Mouse (Mus musculus) frontal cortex, postnatal 25 days (tissue): ENCODE results near the gene Abl1.
"Not testable (repeated sequence)": the region's sequence is repeated elsewhere in the genome, so short reads cannot be mapped to it uniquely, and the experiment has no call there.

Source experiments
- DNase-seq, 2 experiments: peaks; one replicate each; pipeline ENCODE4 v3.0.0; 2022; ENCODE audit warnings: low spot score in 2 of 2

Gene Abl1

GRCm38 (mm10) chr2:31688074-31688925 is at the start of gene Abl1:
Gene Abl1 (plus strand): TSS chr2:31688376.
- DNase-seq: peak; percentile 86 to 91

DNA sequence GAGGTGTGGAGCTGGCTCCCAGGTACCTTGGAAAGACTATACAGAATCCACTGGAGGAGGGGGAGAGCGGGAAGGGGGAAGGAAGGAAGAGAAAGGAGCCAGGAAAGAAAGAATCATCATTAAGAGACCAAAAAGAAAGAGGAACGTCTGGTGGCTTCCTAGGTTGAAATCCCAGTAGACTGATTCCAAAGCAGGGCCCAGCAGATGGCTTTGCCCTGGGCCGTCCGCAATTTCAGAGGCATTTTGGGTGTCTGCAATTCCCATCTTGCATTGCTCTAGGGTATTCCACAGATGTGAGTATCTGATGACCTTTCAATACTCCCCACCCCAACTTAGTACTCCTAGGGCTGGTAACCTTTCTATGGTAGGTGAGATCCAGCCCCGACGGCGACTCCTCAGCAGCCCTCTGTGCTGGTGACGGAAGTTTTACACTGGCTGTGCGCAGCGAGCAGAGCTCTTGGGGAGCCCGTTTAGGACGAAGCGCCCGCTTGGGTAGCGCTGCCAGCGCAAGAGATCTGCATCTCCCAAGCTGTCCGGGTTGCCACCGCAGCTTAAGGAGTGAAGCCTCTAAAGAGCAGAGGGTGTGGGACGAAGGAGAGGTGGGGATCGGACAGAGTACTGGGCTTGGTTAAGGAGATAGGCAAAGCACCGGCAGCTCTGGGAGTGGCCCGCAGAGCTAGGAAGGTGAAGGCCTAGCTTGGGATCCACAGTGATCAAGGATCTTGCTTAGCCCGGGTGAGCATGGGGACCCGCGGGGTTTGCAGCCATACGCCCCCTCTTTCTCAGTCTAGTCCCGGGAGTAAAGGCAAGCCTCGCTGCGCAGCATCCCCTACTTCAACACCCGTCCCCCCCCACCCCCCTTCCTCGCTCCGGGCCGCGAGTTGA is 49.4 kb upstream of the Abl1 start:
- DNase-seq: no peak

DNA sequence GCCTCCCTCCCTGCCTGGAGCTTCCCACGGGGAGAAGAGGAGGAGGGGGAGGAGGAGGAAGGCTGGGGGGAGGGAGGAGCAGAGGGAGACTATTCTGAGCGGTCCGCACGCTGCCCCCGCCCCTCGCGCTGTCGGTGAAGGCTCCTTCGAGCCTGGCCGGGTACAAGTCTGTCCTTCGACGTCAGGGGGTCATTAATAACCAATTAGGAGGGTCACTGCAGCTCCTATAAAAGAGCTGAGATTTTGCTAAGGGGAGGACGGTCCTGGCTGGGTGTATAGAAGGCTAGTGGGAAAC is 48.8 kb upstream of the Abl1 start:
- no peak for DNase-seq

DNA sequence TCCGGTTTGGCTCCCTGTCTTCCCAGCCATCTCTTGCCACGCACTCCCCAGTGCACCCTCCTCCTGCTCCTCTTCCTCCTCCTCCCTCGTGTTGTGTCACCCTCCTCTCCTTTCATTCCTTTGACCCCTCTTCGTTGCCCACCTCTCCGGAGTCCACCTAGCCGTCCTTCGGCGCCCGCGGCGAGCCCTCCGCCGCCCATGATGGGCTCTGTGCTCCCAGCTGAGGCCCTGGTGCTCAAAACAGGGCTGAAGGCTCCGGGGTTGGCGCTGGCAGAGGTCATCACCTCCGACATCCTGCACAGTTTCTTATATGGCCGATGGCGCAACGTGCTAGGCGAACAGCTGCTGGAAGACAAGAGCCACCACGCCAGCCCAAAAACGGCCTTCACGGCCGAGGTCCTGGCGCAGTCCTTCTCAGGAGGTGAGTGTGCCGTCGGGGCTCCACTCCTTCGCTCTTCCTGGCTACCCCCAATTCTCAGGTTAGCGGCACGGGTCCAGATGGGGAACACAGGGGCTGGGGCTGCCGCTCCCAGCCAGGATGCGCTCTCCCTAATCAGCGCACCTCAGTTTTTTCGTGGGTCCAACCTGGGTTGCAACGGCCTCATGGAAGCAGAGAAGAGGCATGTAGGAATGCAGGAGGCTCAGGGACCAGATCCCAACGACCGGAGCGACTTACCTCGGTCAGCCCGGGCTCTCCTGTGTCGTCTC is 48.1 kb upstream of the Abl1 start, which contains the start of gene Prdm12:
Prdm12 (plus strand) TSS at position 137 of the 708 bp plus-strand sequence.
- DNase-seq: no peak

DNA sequence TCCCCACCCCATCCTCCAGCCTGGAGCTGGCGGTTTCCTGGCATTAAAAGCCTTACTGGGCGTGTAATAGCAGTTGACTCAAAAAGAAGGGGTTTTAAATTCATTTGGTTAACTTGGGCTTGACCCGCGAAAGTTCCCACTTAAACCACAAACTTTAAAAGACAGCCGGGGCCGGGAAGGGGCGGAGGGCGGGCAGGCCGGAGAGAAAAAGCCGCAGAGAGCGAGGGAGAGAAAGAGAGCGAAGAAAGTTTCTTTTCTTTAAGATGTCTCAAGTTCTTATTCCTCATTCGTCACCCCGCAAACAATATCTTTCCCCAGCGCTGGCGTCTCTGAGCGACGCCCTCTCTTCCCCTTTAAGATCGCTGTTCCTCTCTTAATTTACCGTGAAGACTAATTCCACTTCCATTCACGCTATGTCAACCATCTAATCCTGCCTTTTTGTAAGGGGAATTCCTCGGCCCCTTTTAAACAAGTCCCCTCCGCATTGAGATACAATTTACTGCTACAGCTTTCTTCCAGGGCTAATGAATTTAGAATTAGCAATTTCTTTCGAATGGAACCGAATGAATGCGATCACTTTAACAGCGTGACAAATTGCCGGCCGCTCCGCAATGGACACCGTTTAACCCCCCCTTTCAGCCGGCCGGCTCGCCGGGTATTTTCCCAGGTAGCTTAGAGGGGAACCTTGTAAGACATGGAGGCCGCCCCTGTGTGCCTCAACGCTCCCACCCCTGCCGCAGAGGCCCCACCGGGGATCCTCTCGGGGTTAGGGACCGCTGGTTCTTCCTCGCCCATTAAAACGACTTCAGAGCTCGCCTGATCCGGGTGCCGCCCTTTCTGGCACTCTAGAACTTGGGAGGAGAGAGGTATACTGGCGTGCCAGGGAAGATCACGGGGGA is 47.3 kb upstream of the Abl1 start:
- no peak for DNase-seq

GRCm38 (mm10) chr2:31641508-31641830 is 46.7 kb upstream of the Abl1 start:
- no peak for DNase-seq

DNA sequence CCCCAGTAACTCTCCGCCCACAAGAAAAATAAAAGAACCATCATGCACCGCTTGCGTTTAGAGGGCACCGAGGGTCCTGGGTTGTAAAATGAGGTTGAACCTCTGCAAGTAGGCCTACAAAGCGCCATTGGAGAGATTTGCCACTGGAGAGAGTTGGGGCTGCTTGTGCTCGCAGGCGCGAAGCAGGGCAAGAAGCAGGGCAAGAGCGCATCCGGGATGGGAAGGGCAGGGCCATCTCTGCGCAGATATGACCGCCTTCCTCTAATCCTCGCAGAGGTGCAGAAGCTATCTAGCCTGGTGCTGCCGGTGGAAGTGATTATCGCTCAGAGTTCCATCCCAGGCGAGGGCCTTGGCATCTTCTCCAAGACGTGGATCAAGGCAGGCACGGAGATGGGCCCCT is 46.2 kb upstream of the Abl1 start:
- DNase-seq: no peak

GRCm38 (mm10) chr2:31653971-31654853 is 34.0 kb upstream of the Abl1 start:
- DNase-seq: peak; percentile 52 to 57

DNA sequence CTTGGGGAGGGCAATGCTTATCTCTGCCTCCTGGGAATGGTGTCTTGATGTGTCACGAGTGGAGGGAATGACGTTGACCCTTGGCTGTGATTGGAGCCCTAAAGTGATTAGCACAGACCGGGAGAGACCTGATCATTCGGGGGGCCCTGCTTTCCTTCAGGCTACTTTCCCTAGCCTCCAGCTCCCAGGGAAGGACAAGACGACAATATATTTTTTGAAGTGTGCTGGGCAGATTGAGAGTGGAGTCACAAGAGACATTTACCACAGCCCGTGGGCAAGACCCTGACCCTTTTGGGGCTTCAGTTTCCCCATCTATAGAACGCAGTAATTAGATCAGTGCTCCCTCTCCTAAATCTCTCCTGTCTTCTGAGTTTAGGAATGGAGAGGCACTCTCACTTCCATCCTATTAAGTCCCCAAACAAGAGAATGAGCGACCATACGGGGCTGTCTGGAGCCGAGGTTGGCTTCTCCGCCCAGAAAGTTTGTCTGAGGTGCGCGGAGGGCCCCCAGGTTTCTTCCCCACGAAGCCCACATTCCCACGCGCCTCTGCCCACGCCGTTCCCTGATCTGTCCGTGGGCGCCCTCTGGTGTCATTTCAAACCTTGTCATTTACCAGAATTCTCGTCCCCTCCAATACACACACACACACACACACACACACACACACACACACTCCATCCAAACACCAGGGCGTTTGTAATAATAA is 33.2 kb upstream of the Abl1 start:
- peak; percentile 62 to 65 for DNase-seq

DNA sequence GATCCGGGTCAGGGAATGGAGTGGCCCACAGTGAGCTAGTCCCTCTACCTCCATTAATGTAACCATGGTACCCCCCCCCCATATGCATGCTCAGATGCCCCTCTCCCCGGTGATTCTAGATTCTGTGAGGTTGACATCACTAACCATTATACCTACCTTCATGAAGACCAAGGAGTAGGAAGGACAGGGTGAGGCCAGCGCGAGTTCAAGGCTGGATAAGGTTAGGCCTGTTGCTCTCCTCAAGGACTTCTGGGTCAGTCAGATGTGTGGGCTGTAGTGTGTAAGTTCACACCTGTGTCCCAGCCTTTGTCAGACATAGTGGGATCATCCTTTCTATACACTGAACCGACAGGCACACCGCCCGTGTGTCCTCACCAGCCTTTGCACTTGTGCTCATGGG is 31.8 kb upstream of the Abl1 start:
- no peak for DNase-seq

GRCm38 (mm10) chr2:31662939-31663803 is 25.0 kb upstream of the Abl1 start:
- DNase-seq: no peak

GRCm38 (mm10) chr2:31663804-31664180 is 24.4 kb upstream of the Abl1 start:
- DNase-seq: no peak

DNA sequence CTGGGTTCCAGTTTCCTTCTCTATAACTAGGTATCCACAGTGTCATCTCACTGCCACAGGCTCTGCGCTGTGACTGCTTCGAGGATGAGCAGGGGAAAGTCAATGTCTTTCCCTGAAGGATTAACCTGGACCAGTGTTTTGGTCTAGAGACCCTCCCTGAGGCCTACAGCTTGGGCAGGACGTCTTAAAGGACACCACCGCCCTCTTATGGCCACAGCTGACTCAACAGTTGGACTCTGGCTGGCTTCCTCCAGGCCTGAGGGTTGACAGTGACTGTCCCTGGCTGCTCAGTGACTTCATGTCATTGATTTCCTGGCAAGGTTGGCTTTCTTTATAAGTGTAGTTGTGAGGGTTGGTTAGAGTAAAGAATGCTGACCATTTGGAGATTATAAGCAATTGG is 20.8 kb upstream of the Abl1 start:
- DNase-seq: no peak

DNA sequence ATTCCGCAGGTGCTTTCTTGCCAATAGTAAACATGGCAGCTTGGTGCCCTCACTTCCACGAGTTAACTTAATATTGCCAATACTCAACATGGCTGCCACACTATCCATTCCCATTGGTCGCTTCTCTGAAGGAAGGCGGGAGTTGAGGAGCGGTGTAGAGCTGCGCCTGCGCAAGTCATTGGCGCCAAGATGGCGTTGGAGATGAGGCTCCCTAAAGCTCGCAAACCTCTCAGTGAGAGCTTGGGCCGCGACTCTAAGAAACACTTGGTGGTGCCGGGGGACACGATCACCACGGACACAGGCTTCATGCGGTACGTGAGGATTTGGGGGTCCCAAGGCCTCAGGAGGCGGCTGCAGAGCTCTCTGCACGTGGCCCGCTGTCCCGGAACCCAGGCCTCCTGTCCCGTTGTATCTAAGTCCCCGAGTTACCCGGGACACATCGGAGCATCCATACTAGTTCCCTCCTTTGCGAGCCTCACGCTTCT is 17.6 kb upstream of the Abl1 start, which contains the start of gene Exosc2:
Exosc2 (plus strand) TSS at position 165 of the 485 bp plus-strand sequence.
- DNase-seq: peak; percentile 71 to 82

GRCm38 (mm10) chr2:31678641-31679040 is 9.5 kb upstream of the Abl1 start:
- DNase-seq: no peak

- not testable (repeated sequence) for DNase-seq
Observed at GRCm38 (mm10) chr2:31681051-31681707, 7.0 kb upstream of the Abl1 start.

DNA sequence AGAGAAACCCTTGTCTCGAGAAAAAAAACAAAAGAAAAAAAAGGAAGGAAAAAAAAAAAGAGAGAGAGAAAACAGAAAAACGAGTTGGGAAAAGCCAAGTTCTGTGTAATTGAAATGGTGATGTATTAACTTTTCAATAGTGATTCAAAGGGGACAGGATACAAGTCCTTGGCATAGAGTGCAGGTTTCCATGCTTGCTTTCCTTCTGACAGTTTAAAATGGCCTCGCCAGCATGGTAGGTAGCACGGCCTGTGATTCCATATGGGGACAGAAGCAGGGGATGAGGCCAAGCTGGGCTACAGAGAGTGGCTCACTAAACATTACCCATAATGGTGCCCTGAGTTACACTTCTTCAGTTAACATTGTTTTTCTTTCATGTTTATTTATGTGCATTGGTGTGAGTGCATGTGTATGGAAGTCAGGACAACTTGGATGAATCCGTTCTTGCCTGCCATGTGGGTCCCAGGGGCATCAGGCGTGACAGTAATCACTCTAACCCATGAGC is 6.4 kb upstream of the Abl1 start:
- DNase-seq: no peak

DNA sequence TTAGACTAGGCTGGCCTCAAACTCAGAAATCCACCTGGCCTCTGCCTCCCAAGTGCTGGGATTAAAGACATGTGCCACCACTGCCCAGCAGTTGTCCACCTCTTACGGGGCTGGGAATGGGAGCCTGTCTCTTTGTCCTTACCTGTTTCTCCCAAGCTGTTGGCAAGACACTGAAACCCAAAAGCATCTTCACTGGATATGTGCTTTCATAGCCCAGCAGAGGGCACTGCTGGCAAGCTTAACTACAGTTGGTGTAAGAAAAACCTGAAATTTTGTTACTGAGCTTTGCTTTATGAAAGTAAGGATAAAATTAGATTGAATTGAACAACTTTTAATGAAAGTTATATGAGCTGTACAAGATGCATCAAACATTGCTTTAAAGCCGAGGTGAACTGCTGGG is 4.5 kb upstream of the Abl1 start:
- DNase-seq: peak; percentile 30 to 62
